Mouse (Mus musculus) MEL (cell line): ENCODE results near the gene Pld5. TPM values are rescaled to one million over a fixed set of nuclear protein-coding genes. Genes with fewer than 3 reads are reported as not detected.

Source experiments
- DNase-seq: peaks from one replicate; pipeline ENCODE4 v3.0.0; 2011; ENCODE audit warnings: low read depth, low spot score
- H3K27ac ChIP-seq: 2 replicates; pipeline ENCODE4 v1.5.1; 2012; ENCODE audit warnings: low read depth, mild to moderate bottlenecking, control low read depth, low read length, moderate library complexity; ENCODE audit not compliant: control insufficient read depth
- H3K27me3 ChIP-seq, 2 experiments: fragments of 150-350 bp in 1 of 2; sonication (generic) in 1 of 2; 2 replicates each; pipeline ENCODE4 v1.6.1; 2012; ENCODE audit warnings: low read length in 2 of 2, mild to moderate bottlenecking in 2 of 2, improper control_type of control experiment in 1 of 2, moderate library complexity in 1 of 2; ENCODE audit not compliant: insufficient read depth in 2 of 2, control insufficient read depth in 1 of 2
- H3K36me3 ChIP-seq, 2 experiments: 2 replicates each; pipeline ENCODE4 v1.6.1; 2012 to 2014; ENCODE audit warnings: low read length in 2 of 2, improper control_type of control experiment in 1 of 2, inconsistent platforms in 1 of 2, mild to moderate bottlenecking in 1 of 2; ENCODE audit not compliant: insufficient read depth in 2 of 2, control insufficient read depth in 1 of 2
- H3K4me1 ChIP-seq, 2 experiments: fragments of 150-350 bp in 1 of 2; sonication (generic) in 1 of 2; 2 replicates each; pipeline ENCODE4 v1.6.1; 2012; ENCODE audit warnings: low read length in 2 of 2, improper control_type of control experiment in 1 of 2, mild to moderate bottlenecking in 1 of 2; ENCODE audit not compliant: insufficient read depth in 2 of 2, control insufficient read depth in 1 of 2
- H3K4me3 ChIP-seq, 2 experiments: fragments of 150-350 bp in 1 of 2; sonication (generic) in 1 of 2; 2 replicates each; pipeline ENCODE4 v1.5.1; 2012; ENCODE audit warnings: low read depth in 2 of 2, low read length in 2 of 2, mild to moderate bottlenecking in 2 of 2, moderate library complexity in 2 of 2, control low read depth in 1 of 2, improper control_type of control experiment in 1 of 2; ENCODE audit not compliant: control insufficient read depth in 1 of 2, insufficient read depth in 1 of 2
- H3K79me2 ChIP-seq: 2 replicates; pipeline ENCODE4 v1.6.1; 2012; ENCODE audit warnings: mild to moderate bottlenecking, low read length, moderate library complexity; ENCODE audit not compliant: control insufficient read depth, poor library complexity, insufficient read depth
- H3K9ac ChIP-seq: 2 replicates; pipeline ENCODE4 v1.6.1; 2012; ENCODE audit warnings: low read depth, mild to moderate bottlenecking, control low read depth, low read length, moderate library complexity; ENCODE audit not compliant: control insufficient read depth, poor library complexity, severe bottlenecking
- H3K9me3 ChIP-seq: fragments of 150-350 bp; sonication (generic); replicated peaks from 2 replicates; pipeline ENCODE4 v1.6.1; 2012; ENCODE audit warnings: mild to moderate bottlenecking, low read length, improper control_type of control experiment, moderate library complexity; ENCODE audit not compliant: insufficient read depth
- CHD1 ChIP-seq: IDR thresholded peaks from 2 replicates; pipeline ENCODE4 v1.6.1; 2012; ENCODE audit warnings: low read depth, mild to moderate bottlenecking, inconsistent platforms, low read length, improper control_type of control experiment
- GABPA ChIP-seq: IDR thresholded peaks from 2 replicates; pipeline ENCODE4 v1.6.1; 2012; ENCODE audit warnings: low read depth, mild to moderate bottlenecking, inconsistent platforms, low read length, improper control_type of control experiment, moderate library complexity
- HCFC1 ChIP-seq: IDR thresholded peaks from 2 replicates; pipeline ENCODE4 v1.6.1; 2012; ENCODE audit warnings: low read depth, mild to moderate bottlenecking, inconsistent platforms, low read length, improper control_type of control experiment, moderate library complexity
- KAT2A ChIP-seq: conservative IDR thresholded peaks from 2 replicates; pipeline ENCODE4 v1.6.1; 2012; ENCODE audit warnings: low read depth, low read length, improper control_type of control experiment, inconsistent platforms
- MAFK ChIP-seq: IDR thresholded peaks from 2 replicates; pipeline ENCODE4 v1.6.1; 2011; ENCODE audit warnings: low read depth, mild to moderate bottlenecking, low read length, improper control_type of control experiment, borderline replicate concordance
- MEF2A ChIP-seq: IDR thresholded peaks from 2 replicates; pipeline ENCODE4 v1.6.1; 2014; ENCODE audit warnings: low read depth, mild to moderate bottlenecking, inconsistent platforms, low read length, improper control_type of control experiment; ENCODE audit not compliant: poor library complexity, insufficient replicate concordance, severe bottlenecking; ENCODE audit errors: extremely low read depth
- MYC ChIP-seq: IDR thresholded peaks from 2 replicates; pipeline ENCODE4 v1.6.1; 2011; ENCODE audit warnings: low read depth, mild to moderate bottlenecking, low read length, improper control_type of control experiment, moderate library complexity
- NELFE ChIP-seq: IDR thresholded peaks from 2 replicates; pipeline ENCODE4 v1.6.1; 2011; ENCODE audit warnings: low read depth, low read length, improper control_type of control experiment
- NRF1 ChIP-seq: IDR thresholded peaks from 2 replicates; pipeline ENCODE4 v1.6.1; 2014; ENCODE audit warnings: low read depth, mild to moderate bottlenecking, inconsistent platforms, low read length, improper control_type of control experiment, moderate library complexity; ENCODE audit not compliant: poor library complexity, insufficient read depth, severe bottlenecking
- POLR2A ChIP-seq, 2 experiments: IDR thresholded peaks; 2 replicates each; pipeline ENCODE4 v1.6.1; 2011 to 2012; ENCODE audit warnings: low read length in 2 of 2, mild to moderate bottlenecking in 2 of 2, control low read depth in 1 of 2, improper control_type of control experiment in 1 of 2, low read depth in 1 of 2, moderate library complexity in 1 of 2; ENCODE audit not compliant: control insufficient read depth in 1 of 2, insufficient read depth in 1 of 2, poor library complexity in 1 of 2
- RAD21 ChIP-seq: IDR thresholded peaks from 2 replicates; pipeline ENCODE4 v1.6.1; 2011; ENCODE audit warnings: mild to moderate bottlenecking, low read depth, low read length, improper control_type of control experiment
- SMC3 ChIP-seq: IDR thresholded peaks from 2 replicates; pipeline ENCODE4 v1.6.1; 2011; ENCODE audit warnings: low read depth, low read length, improper control_type of control experiment
- TAL1 ChIP-seq: IDR thresholded peaks from 2 replicates; pipeline ENCODE4 v1.6.1; 2012; ENCODE audit warnings: mild to moderate bottlenecking, inconsistent platforms, low read length, moderate library complexity, mixed read lengths
- TCF12 ChIP-seq: IDR thresholded peaks from 2 replicates; pipeline ENCODE4 v1.6.1; 2014; ENCODE audit warnings: low read depth, mild to moderate bottlenecking, inconsistent platforms, low read length, improper control_type of control experiment, moderate library complexity
- USF2 ChIP-seq, 2 experiments: IDR thresholded peaks; 2 replicates each; pipeline ENCODE4 v1.6.1; 2011 to 2012; ENCODE audit warnings: improper control_type of control experiment in 2 of 2, low read length in 2 of 2, borderline replicate concordance in 1 of 2, inconsistent platforms in 1 of 2, low read depth in 1 of 2, mild to moderate bottlenecking in 1 of 2; ENCODE audit not compliant: insufficient read depth in 1 of 2
- ZC3H11A ChIP-seq: IDR thresholded peaks from 2 replicates; pipeline ENCODE4 v1.6.1; 2012; ENCODE audit warnings: low read depth, mild to moderate bottlenecking, inconsistent platforms, low read length, improper control_type of control experiment
- ZNF384 ChIP-seq: IDR thresholded peaks from 2 replicates; pipeline ENCODE4 v1.6.1; 2012; ENCODE audit warnings: low read depth, mild to moderate bottlenecking, inconsistent platforms, low read length, improper control_type of control experiment
- polyA plus RNA-seq, 2 experiments: library from polyadenylated mRNA; stranded (reverse) in 1 of 2; unstranded in 1 of 2; fragments of >175 nt in 1 of 2; fragments of >200 nt in 1 of 2; gene quantifications; 2 replicates each; pipeline versions ENCODE4 v1.2.1 to v1.2.4; 2012; ENCODE audit warnings: low replicate concordance in 2 of 2, low read depth in 1 of 2; ENCODE audit not compliant: insufficient read length in 2 of 2, insufficient read depth in 1 of 2, missing spikeins in 1 of 2
- total RNA-seq: library from RNA; depleted of rRNA; stranded (reverse); fragments of 300-350 nt; gene quantifications from 2 replicates; pipeline ENCODE4 v1.2.3, GENCODE M21; 2012; rRNA removed

The Pld5 gene
- total RNA-seq (not detected in 2 replicates), polyA plus RNA-seq (under 1 TPM in 1 of 2 experiments, not detected in 1; 0.01 TPM)

DNA sequence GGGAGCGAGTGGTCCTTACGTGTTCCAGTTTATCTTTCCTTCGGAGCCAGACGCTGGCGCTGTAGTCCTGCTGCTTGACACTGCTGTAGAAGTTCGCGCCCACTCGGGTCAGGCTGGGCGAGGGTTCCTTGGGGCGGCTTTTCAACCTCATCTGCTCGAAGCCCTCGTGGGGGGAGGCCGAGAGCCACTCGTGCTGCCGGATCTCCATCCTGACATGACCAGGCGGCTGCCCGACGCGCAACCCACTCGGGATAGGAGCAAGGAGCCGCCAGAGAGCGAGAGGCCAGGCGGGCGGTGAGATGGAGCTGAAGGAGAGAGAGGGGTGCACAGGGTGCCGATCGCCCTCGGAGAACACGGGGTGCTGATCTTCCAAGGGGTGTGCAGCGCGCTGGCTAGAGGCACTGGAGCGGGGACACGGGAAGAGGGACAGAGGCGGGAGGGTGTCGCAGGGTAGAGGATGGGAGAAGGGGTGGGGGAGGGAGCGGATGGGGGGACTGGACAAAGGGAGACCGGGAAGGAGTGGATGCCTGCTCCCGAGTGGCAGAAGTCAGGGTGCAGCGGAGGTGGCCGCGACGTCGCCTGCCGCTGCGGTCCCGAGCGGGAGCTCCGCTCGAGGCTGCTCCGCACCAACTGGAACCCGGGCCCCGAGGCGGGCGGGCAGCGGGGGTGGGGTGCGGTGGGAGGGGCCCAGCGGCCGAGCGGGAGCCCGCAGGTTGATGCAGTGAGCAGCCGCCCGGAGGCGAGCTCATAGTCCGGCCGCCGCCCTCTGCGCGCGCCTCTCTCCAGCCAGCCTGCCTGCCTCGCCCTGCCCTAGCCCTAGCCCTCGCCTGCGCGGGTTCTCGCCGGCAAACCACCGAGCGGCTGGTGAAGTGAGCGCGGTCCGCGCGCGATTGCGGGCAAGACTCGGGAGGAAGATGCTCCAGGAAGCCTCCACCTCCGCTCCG, at the start of gene Pld5:
Gene Pld5, minus strand, starts transcription at position 646 of the 944 bp plus-strand sequence.
- no peak for DNase-seq
- no peaks in the 10 kb centered on the region for H3K79me2 ChIP-seq
- no peaks in the 10 kb centered on the region for H3K27me3 ChIP-seq
- TF ChIP-seq RAD21: no peak
- TF ChIP-seq ZC3H11A: no peak
- no peak for TF ChIP-seq CHD1
- TF ChIP-seq GABPA: no peak
- no peak for TF ChIP-seq TAL1
- TF ChIP-seq USF2 (IDR thresholded peaks at IDR 0.05; ENCODE audit: borderline replicate concordance in 1 of 2, insufficient read depth in 1 of 2, low read depth in 1 of 2, low read length in 2 of 2): no peak
- TF ChIP-seq SMC3: no peak
- H3K9me3 ChIP-seq: no peaks in the 10 kb centered on the region
- H3K9ac ChIP-seq: no peak within 1 kb of the TSS
- H3K4me1 ChIP-seq: no peaks in the 10 kb centered on the region
- no peak within 1 kb of the TSS for H3K27ac ChIP-seq
- no peak within 1 kb of the TSS for H3K4me3 ChIP-seq
- no peaks in the 10 kb centered on the region for H3K36me3 ChIP-seq

DNA sequence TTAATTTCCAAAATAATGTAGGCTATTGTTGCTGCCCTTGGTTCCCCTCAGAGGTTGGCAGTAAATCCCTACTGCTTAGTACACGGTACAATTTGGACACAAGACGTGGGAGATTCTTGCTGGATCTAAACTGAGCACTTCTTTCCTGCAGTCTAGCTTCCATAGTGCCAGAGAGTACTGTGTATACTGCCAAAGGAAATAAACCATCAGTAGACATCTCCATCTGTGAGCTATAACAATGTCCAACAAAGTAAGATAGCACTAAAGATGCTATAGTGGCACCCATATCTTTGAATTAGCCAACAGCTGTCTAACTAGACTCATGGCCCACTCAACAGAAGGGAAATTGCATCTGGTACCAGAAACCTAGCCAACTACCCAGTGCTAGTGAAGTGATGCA, 40.0 kb upstream of the Pld5 start:
- no peaks in the 10 kb centered on the region for H3K36me3 ChIP-seq
- H3K27me3 ChIP-seq: no peaks in the 10 kb centered on the region
- no peak overlapping the region for H3K27ac ChIP-seq
- no peak overlapping the region for H3K9ac ChIP-seq
- TF ChIP-seq NRF1 (no peak), SMC3 (no peak), HCFC1 (no peak), MAFK (no peak), ZNF384 (no peak), TAL1 (no peak), TCF12 (no peak), MEF2A (no peak), MYC (no peak), NELFE (no peak), ZC3H11A (no peak), POLR2A (IDR thresholded peaks at IDR 0.05; ENCODE audit: control insufficient read depth in 1 of 2, insufficient read depth in 1 of 2, low read depth in 1 of 2, low read length in 2 of 2, poor library complexity in 1 of 2) (no peak), KAT2A (no peak), CHD1 (no peak)
- no peaks in the 10 kb centered on the region for H3K9me3 ChIP-seq
- H3K4me3 ChIP-seq: no peak overlapping the region
- H3K79me2 ChIP-seq: no peaks in the 10 kb centered on the region
- H3K4me1 ChIP-seq: no peaks in the 10 kb centered on the region
- DNase-seq: no peak
